Mouse (Mus musculus): ENCODE measurements around the gene Ifi206.

GRCm38 (mm10) chr1:173437161-173437953 is 53.5 kb downstream of the Ifi206 start:
- no peak for TF ChIP-seq CTCF (IDR thresholded peaks at IDR 0.05; ENCODE audit: borderline replicate concordance, insufficient read depth, low read depth, low read length)
- TF ChIP-seq POLR2A (IDR thresholded peaks at IDR 0.05; ENCODE audit: borderline replicate concordance, insufficient read depth, low read length): no peak

All from cerebellum, adult 2 months (tissue).